Mouse (Mus musculus): ENCODE data around the gene Cdc34b. TPM values are rescaled to one million over a fixed set of nuclear protein-coding genes. Genes with fewer than 3 reads are reported as not detected.

The Cdc34b gene
- total RNA-seq (2023) = not detected in 2 replicates

GRCm38 (mm10) chr11:94741732-94742272 lies at the start of gene Cdc34b:
Gene Cdc34b (plus strand): TSS chr11:94741782.

GRCm38 (mm10) chr11:94704472-94704871 lies 37.1 kb upstream of the Cdc34b start, which contains the start of gene Gm11541:
Gene Gm11541 (minus strand): TSS chr11:94704499.

GRCm38 (mm10) chr11:94782603-94783002 lies 41.0 kb downstream of the Cdc34b start, which contains the start of gene Tmem92:
Gene Tmem92 (minus strand): TSS chr11:94782703.

Other genes starting within 250 kb of the Cdc34b start
- gene Epn3, start 241.8 kb upstream of the Cdc34b start, total RNA-seq (2023) = not detected in 2 replicates
- 0.20 and 0.22 TPM in 2 replicates for gene Mycbpap, start 220.0 kb upstream of the Cdc34b start, total RNA-seq (2023)
- gene Rsad1, start 192.5 kb upstream of the Cdc34b start, total RNA-seq (2023) = 0.27 and 0.79 TPM in 2 replicates
- gene Chad, start 176.7 kb upstream of the Cdc34b start, total RNA-seq (2023) = not detected in 2 replicates
- 0.82 and 1.9 TPM in 2 replicates for gene Acsf2, start 139.9 kb upstream of the Cdc34b start, total RNA-seq (2023)
- 77.0 and 89.7 TPM in 2 replicates for gene Lrrc59, start 112.0 kb upstream of the Cdc34b start, total RNA-seq (2023)
- 14.7 and 15.0 TPM in 2 replicates for gene Mrpl27, start 88.0 kb upstream of the Cdc34b start, total RNA-seq (2023)
- 5.3 and 8.6 TPM in 2 replicates for gene Eme1, start 87.8 kb upstream of the Cdc34b start, total RNA-seq (2023)
- gene Xylt2, start 64.3 kb upstream of the Cdc34b start, total RNA-seq (2023) = 3.3 and 4.3 TPM in 2 replicates
- not detected in 2 replicates for gene Gm11541, start 37.3 kb upstream of the Cdc34b start, total RNA-seq (2023)
- gene Tmem92, start 40.9 kb downstream of the Cdc34b start, total RNA-seq (2023) = not detected in 2 replicates
- 139 and 187 TPM in 2 replicates for gene Col1a1, start 194.4 kb downstream of the Cdc34b start, total RNA-seq (2023)
- gene Hils1, start 225.8 kb downstream of the Cdc34b start, total RNA-seq (2023) = not detected in 2 replicates
- gene Sgca, start 234.5 kb downstream of the Cdc34b start, total RNA-seq (2023) = not detected in 2 replicates
- 82.7 and 95.5 TPM in 2 replicates for gene Ppp1r9b, start 249.3 kb downstream of the Cdc34b start, total RNA-seq (2023)

Measured in neutrophil, adult 65 days (primary cell).